Comparison of ENCODE assay signal across 9 mouse cellular contexts in genomic region chr6:137796596-137797567, GRCm38 (mm10). TPM values are rescaled to one million over a fixed set of nuclear protein-coding genes. Genes with fewer than 3 reads are reported as not detected.
DNase-seq lines count a peak whose midpoint lies in the region; ATAC-seq lines count a peak whose summit lies in the region.
"Had no signal": no experiment of that assay in that cellular context is flagged by ENCODE, and none has a peak within 500 bp of the region (broad histone marks: within the 10 kb centered on the region; RNA-seq: fewer than 3 reads in every experiment).

No protein-coding gene starts in this region.

- 70% methylated on average over 29 of the region's 29 CpGs for WGBS in liver, embryonic 11.5 days
- 74% methylated on average over 29 of the region's 29 CpGs for whole genome bisulfite sequencing in liver, embryonic 12.5 days (ENCODE audit: insufficient replicate concordance)
- WGBS in hindbrain, embryonic 11.5 days, result 75% methylated on average over 28 of the region's 29 CpGs
- WGBS in limb, embryonic 11.5 days, result 69% methylated on average over 29 of the region's 29 CpGs

- 0 out of 2 replicates have a peak, but pooled peaks have one; percentile 30 for ATAC-seq in liver, embryonic 11.5 days (replicated peaks; ENCODE audit: low FRiP score)
- ATAC-seq in liver, embryonic 12.5 days, result no peak
- peak; percentile 46 for ATAC-seq in hindbrain, embryonic 11.5 days (ENCODE audit: low FRiP score)
- no peak for ATAC-seq in limb, embryonic 11.5 days (ENCODE audit: insufficient number of reproducible peaks, low FRiP score, low TSS enrichment, low read depth)
- no peak for ATAC-seq in erythroid progenitor cell, adult 5-6 weeks (replicated peaks; ENCODE audit: low FRiP score, poor library complexity, severe bottlenecking)

- H3K27ac ChIP-seq in liver, embryonic 11.5 days (ENCODE audit: low read depth, low read length), result no peak overlapping the region
- H3K27ac ChIP-seq in liver, embryonic 12.5 days, result no peak overlapping the region
- no peak overlapping the region for H3K27ac ChIP-seq in hindbrain, embryonic 11.5 days (ENCODE audit: low read depth, low read length)
- no peak overlapping the region for H3K27ac ChIP-seq in limb, embryonic 11.5 days (replicated peaks; ENCODE audit: low read depth, low read length)
- H3K27ac ChIP-seq: embryonic facial prominence, embryonic 12.5 days had no signal

- H3K27me3 ChIP-seq in liver, embryonic 11.5 days (replicated peaks; ENCODE audit: control insufficient read depth, insufficient read depth, low read length), result no peaks in the 10 kb centered on the region
- H3K27me3 ChIP-seq in liver, embryonic 12.5 days (replicated peaks), result no peaks in the 10 kb centered on the region
- no peaks in the 10 kb centered on the region for H3K27me3 ChIP-seq in hindbrain, embryonic 11.5 days (ENCODE audit: control insufficient read depth, insufficient read depth, low read length)
- no peaks in the 10 kb centered on the region for H3K27me3 ChIP-seq in limb, embryonic 11.5 days (ENCODE audit: control insufficient read depth, insufficient read depth, low read length)
- H3K27me3 ChIP-seq: embryonic facial prominence, embryonic 12.5 days had no signal

- H3K4me2 ChIP-seq in liver, embryonic 11.5 days, result no peak overlapping the region
- no peak overlapping the region for H3K4me2 ChIP-seq in liver, embryonic 12.5 days
- no peak overlapping the region for H3K4me2 ChIP-seq in hindbrain, embryonic 11.5 days (replicated peaks; ENCODE audit: low read depth, low read length)
- H3K4me2 ChIP-seq in limb, embryonic 11.5 days (ENCODE audit: low read depth, severe bottlenecking), result no peak overlapping the region
- H3K4me2 ChIP-seq: embryonic facial prominence, embryonic 12.5 days had no signal

- peaks cover 8% of the 10 kb centered on the region for H3K36me3 ChIP-seq in liver, embryonic 11.5 days (ENCODE audit: control insufficient read depth, insufficient read depth, low read length)
- peaks cover 40% of the 10 kb centered on the region for H3K36me3 ChIP-seq in liver, embryonic 12.5 days
- peaks cover 5% of the 10 kb centered on the region; the same call in 1 of the 2 replicates for H3K36me3 ChIP-seq in hindbrain, embryonic 11.5 days (ENCODE audit: control insufficient read depth, insufficient read depth, low read length)
- peaks cover 5% of the 10 kb centered on the region; the same call in 1 of the 2 replicates for H3K36me3 ChIP-seq in limb, embryonic 11.5 days (ENCODE audit: control insufficient read depth, insufficient read depth, low read length)

- no peak overlapping the region for H3K4me3 ChIP-seq in liver, embryonic 11.5 days (ENCODE audit: low read depth, low read length)
- H3K4me3 ChIP-seq in liver, embryonic 12.5 days, result no peak overlapping the region
- no peak overlapping the region for H3K4me3 ChIP-seq in hindbrain, embryonic 11.5 days (ENCODE audit: low read depth, low read length)
- no peak overlapping the region for H3K4me3 ChIP-seq in limb, embryonic 11.5 days (ENCODE audit: low read depth, low read length)
- H3K4me3 ChIP-seq: embryonic facial prominence, embryonic 12.5 days had no signal

- no peak overlapping the region for H3K9ac ChIP-seq in liver, embryonic 11.5 days (ENCODE audit: low read depth, low read length)
- H3K9ac ChIP-seq in liver, embryonic 12.5 days, result no peak overlapping the region
- H3K9ac ChIP-seq in hindbrain, embryonic 11.5 days (ENCODE audit: low read depth, low read length), result no peak overlapping the region
- H3K9ac ChIP-seq in limb, embryonic 11.5 days (ENCODE audit: low read length), result no peak overlapping the region
- H3K9ac ChIP-seq: embryonic facial prominence, embryonic 12.5 days had no signal

- 0 out of 2 replicates have a peak, but pooled peaks cover 4% of the 10 kb centered on the region for H3K9me3 ChIP-seq in liver, embryonic 11.5 days (ENCODE audit: control insufficient read depth, low read length)
- no peaks in the 10 kb centered on the region for H3K9me3 ChIP-seq in liver, embryonic 12.5 days (replicated peaks)
- no peaks in the 10 kb centered on the region for H3K9me3 ChIP-seq in hindbrain, embryonic 11.5 days (ENCODE audit: control insufficient read depth, low read length)
- H3K9me3 ChIP-seq in limb, embryonic 11.5 days (ENCODE audit: control insufficient read depth, low read length), result peaks cover 3% of the 10 kb centered on the region; the same call in 1 of the 2 replicates

- no peaks in the 10 kb centered on the region for H3K4me1 ChIP-seq in liver, embryonic 11.5 days (replicated peaks; ENCODE audit: control insufficient read depth, insufficient read depth, low read length)
- H3K4me1 ChIP-seq in liver, embryonic 12.5 days, result no peaks in the 10 kb centered on the region
- no peaks in the 10 kb centered on the region for H3K4me1 ChIP-seq in hindbrain, embryonic 11.5 days (replicated peaks; ENCODE audit: control insufficient read depth, insufficient read depth, low read length)
- H3K4me1 ChIP-seq in limb, embryonic 11.5 days (ENCODE audit: control insufficient read depth, insufficient read depth, low read length), result 0 out of 2 replicates have a peak, but pooled peaks cover 2% of the 10 kb centered on the region
- H3K4me1 ChIP-seq: embryonic facial prominence, embryonic 12.5 days had no signal

- no peak for DNase-seq in liver, embryonic 11.5 days (ENCODE audit: low spot score)
- DNase-seq in brain, embryonic 18.5 days (ENCODE audit: low read depth, low spot score), result peak; percentile 42
- peak; percentile 69 for DNase-seq in hindbrain, embryonic 11.5 days (ENCODE audit: low spot score)
- peak; percentile 46 for DNase-seq in limb, embryonic 11.5 days (ENCODE audit: low spot score)
- DNase-seq in right cerebral cortex, postnatal 4 days, result peak; percentile 14
- no peak for DNase-seq in testis, postnatal 14 days (ENCODE audit: low spot score)

RNA-seq across cellular contexts. Expression of gene Dera, which starts 42.5 kb away (rescaled TPM):
- polyA plus RNA-seq in liver, embryonic 11.5 days (2014; fragmentation: Nextera tagmentation; extraction: Ambion mirVana), result 87.3 and 87.5 TPM in 2 replicates
- polyA plus RNA-seq in liver, embryonic 12.5 days (2016; fragmentation: Nextera tagmentation; extraction: Ambion mirVana), result 60.1 and 63.6 TPM in 2 replicates
- 54.1 and 62.5 TPM in 2 replicates for polyA plus RNA-seq in hindbrain, embryonic 11.5 days (2014; fragmentation: Nextera tagmentation; extraction: Ambion mirVana)
- 68.8 and 75.2 TPM in 2 replicates for polyA plus RNA-seq in limb, embryonic 11.5 days (2014; fragmentation: Nextera tagmentation; extraction: Ambion mirVana)
- total RNA-seq in erythroid progenitor cell, adult 5-6 weeks (2015; ENCODE audit: low replicate concordance), result 6.1 and 16.3 TPM in 2 replicates
- total RNA-seq in erythroid progenitor cell, adult 5-6 weeks (2017; ENCODE audit: low replicate concordance), result 14.5 and 16.9 TPM in 2 replicates

Comparison
In these comparisons a context has a peak if more than half of its experiments do, and no peak if none do; other contexts are left out.
1. ATAC-seq: peak in liver, embryonic 11.5 days (single experiment) and hindbrain, embryonic 11.5 days (single experiment); none in liver, embryonic 12.5 days (single experiment), limb, embryonic 11.5 days (single experiment) and erythroid progenitor cell, adult 5-6 weeks (single experiment).
2. DNase-seq: peak in brain, embryonic 18.5 days (single experiment), hindbrain, embryonic 11.5 days (single experiment), limb, embryonic 11.5 days (single experiment) and right cerebral cortex, postnatal 4 days (single experiment); none in liver, embryonic 11.5 days (single experiment) and testis, postnatal 14 days (single experiment).